Mouse (Mus musculus) urinary bladder, postnatal 14 days (tissue): ENCODE measurements around the gene Atp6v0a2.

Experiments used
- DNase-seq: peaks from one replicate; pipeline ENCODE4 v3.0.0; 2021; ENCODE audit warnings: low spot score

The Atp6v0a2 gene

DNA sequence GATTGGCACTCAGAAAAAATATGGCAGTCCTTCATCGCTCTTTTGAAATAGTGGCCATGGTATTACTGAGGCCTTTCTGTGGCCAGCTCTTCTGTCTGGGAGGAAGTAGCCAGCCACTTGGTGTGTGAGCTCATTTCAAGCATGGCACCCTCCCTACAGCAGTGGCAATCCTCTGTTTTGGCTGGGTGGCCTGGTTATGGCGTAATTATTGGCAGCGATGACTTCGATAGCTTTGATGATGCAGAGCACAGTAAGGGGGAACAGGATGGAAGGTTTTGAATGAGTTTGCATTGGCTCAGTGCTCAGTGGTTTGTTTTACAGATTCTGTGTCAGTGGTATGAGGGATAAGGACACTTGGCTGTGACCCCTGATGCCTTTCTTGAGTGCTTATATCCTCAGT lies 8.3 kb downstream of the Atp6v0a2 start:
- no peak for DNase-seq

DNA sequence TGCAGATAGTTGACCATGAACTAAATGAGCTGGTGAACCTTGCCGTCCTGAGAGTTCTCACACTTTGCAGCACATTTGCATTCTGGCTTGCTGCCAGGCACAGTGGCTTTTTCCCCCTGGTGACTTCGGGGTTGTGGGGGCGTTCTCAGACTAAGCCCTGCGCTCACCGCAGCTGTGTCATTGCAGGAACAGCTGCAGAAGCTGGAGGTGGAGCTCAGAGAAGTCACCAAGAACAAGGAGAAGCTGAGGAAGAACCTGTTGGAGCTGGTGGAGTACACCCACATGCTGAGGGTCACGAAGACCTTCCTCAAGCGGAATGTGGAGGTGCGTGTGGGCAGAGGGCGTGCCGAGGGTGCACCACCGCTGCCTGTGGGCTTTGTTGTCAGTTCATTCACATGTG lies 8.9 kb downstream of the Atp6v0a2 start:
- no peak for DNase-seq

DNA sequence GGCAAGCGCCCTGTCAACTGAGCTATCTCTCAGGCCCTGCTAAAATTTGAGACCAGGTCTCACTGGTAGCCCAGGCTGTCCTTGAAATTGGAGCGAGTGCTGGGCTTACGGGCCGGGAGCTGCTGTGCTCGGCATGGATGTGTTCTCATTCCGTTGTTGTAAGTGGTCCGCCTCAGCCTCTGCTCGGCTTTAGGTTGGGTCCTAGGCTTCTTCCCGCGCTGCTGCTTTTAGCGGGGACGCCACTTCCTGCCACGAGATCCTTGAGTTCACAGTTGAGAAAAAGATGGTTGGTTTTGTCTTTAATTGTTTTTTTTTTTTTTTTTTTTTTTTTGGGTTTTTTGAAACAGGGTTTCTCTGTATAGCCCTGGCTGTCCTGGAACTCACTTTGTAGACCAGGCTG lies 9.5 kb downstream of the Atp6v0a2 start:
- DNase-seq, result no peak

DNA sequence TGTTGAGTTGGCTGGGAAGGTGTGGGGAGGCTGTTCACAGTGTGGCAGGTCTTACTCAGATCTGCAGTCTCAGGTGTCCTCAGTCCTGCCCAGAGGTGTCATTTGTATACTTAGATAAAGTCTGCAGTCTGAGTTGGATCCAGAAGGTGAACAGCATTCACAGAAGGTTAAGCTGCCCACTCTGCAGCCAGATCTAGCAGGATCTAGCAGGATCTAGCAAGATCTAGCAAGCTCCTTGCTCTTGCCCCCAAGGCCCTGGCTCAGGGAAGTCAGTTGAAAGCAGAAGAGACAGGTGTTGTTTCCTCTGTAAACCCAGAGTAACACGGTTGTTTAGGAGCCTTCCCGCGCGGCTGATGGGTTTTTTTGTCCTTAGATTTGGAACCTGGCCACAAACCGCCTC lies 85.4 kb downstream of the Atp6v0a2 start:
- no peak for DNase-seq

DNA sequence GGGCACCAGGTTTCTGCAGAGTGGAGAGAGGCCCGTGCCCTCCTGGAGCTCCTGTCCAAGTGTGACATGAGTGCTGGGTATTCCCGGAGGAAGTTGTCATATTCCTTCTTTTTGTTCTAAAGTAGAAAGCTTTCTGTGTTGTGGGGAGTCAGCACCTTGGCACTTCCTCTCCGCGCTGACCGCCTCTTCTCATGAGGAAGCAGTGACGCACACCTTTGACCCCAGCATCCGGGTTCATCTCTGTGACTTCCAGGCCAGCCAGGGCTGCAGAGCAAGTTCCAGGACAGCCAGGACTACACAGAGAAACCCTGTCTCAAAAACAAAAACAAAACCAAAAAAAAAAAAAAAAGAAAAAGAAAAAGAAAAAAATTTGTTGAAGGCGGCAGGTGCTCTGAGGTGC lies 86.8 kb downstream of the Atp6v0a2 start:
- no peak for DNase-seq

DNA sequence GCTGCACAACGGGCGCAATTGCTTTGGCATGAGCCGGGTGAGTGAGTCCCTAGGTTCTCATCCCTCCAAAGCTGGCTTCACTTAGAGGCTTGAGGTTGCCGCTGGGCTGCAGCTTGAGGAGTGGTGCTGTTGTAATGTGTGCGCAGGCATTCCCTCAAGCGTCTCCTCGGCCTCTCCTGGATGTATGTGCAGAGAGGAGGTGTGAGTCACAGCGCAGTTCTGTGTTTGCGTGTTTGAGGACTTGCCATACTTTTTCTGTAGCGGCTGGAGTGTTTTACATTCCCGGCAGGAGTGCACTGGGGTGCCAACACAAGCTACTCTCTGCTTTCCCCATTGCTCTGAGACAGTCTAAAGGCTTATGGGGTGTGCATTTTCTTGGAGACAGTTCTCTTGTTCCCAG lies 89.6 kb downstream of the Atp6v0a2 start:
- no peak for DNase-seq

DNA sequence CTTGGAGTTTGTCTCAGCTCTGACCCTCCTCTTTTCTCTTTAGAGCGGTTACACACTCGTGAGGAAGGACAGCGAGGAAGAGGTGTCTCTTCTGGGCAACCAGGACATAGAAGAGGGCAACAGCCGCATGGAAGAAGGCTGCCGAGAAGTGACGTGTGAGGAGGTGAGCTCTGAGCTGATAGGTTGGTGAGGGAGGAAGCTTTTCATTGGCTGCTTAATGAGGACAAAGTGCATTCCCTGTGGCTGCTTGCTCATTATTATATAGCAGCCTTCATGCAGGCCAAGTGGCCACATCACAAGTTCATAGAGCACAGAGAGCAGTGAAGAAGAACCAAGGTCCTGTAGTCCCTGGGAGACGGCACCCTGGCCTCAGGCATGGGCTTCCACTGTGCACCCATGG lies 90.0 kb downstream of the Atp6v0a2 start:
- DNase-seq, result no peak

DNA sequence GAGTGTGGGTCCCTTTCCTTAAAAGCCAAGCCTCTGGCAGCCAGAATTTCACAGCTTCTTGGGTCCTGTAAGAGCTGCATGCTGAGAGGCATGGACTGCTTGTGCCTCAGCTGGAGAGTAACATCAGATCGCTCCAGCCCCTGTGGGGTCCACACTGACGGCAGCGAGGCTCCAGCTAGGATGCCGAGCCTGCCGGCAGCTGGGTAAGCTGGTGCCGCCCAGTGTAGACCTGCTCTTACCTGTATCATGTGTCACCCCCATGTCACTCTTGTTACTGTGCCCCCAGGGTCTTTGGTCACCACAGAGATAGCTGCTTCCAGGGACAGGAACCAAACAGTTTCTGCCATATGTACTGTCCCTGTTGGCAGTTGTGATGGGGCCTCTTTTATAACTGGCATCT lies 94.7 kb downstream of the Atp6v0a2 start:
- no peak for DNase-seq

DNA sequence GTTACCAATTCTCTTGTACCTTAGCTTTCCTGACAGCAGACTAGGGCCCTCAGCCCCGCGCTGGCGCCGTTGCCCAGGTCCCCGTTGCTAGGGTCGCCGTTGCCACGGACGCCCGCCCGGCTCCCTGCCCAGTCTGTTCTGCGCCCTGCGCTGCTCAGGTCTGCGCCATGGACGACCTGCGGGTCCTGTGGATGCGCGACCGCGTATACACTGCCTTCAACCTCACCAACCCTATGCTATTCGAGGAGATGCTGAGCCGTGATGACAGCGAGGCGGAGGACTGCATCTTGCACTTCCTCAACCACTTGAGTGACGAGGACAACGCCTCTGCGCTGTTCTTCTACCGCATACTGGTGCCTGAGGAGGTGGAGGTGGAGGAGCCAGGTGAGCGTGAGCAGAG lies 96.6 kb downstream of the Atp6v0a2 start, which contains the start of gene Dnah10:
Gene Dnah10 (plus strand): TSS at position 89 of the 400 bp plus-strand sequence.
- DNase-seq, result no peak

DNA sequence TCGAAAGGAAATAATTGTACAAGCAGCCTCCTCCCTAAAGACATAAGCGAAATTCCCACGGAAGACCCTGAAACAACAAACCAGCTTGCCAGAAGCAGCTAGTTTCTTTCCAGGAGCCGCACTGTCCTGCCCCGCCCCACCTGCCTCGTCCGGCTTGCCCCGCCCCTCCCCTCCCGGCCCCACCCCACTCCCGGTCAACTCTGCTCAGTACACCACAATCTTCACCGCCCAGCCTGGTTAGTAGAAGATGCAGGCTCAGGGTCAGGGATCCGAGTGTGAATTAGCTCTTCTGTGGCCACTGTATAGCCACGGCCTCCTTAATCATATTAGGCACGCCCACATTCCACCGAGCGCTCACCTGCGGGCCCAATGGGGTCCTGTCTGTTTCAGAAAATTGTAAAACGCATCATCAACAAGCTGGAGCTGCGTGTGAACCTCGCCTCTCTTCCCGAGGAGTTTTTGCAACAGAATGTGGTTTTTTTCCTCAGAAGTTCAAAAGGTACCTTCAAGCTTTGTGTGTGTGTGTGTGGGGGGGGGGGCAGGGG lies 101.4 kb downstream of the Atp6v0a2 start:
- DNase-seq, result no peak

DNA sequence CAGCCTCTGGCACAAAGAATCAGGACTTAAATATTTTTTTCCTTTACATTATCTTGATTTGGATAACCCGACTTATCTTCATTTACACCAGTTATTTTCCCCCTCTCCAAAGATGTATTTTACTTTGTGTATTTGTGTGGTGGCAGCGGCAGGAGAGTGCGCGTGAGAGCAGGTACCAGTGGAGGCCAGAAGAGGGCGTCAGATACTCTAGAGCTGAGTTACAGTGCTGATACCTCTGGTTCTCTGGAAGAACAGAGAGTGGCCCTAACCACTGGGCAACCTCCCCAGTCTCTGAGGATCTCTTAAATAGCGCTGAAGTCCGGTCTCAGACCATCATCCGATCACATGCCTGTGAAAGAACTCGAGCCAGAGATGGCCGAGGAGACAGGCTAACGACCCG lies 105.6 kb downstream of the Atp6v0a2 start:
- no peak for DNase-seq

DNA sequence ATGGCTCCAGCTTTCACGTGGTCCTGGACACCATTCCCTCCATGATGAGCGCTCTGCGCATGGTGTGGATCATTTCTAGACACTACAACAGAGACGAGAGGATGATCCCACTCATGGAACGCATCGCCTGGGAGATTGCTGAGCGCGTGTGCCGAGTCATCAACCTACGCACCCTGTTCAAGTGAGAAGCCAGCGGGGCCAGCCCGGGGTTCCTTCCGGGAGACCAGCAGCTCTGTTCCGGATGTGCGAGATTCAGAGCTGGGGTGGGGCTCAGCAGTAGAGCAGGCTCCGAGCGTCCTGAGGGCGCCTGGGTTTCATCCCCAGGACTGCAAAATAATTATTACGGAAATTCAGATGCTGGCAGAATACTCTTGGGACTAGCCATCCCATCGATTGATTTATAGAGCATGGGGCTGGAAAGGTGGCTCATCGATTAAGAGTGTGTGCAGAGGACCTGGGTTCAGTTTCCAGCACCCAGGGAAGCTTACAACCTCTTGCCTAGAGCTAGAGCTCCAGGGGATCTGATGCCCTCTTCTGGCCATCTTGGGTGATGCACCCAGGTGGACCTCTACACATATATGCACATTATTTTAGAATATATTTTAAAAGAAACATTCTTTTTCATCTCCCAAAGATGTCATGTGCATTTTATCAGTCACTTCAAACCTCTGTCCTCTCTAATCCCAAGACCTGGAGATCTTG lies 113.7 kb downstream of the Atp6v0a2 start:
- DNase-seq, result no peak

DNA sequence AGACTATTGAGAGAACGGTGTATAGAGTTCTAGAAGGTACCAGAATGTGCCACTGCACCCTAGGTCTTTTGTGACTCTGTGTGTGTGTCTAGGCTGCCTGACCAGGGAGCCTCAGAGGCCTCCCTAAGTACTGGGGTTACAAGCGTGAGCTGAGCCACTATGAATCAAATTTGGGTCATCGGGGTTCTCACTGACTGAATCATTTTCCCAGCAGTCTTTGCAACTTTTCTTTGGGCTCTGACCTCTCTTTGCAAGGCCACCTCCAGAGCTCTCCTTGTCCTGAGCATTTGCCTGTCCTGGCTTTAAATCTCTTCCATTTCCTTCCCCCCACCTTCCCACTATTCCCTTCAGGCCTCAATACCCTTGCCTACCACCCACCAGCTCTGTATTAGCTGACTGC lies 115.5 kb downstream of the Atp6v0a2 start:
- no peak for DNase-seq

DNA sequence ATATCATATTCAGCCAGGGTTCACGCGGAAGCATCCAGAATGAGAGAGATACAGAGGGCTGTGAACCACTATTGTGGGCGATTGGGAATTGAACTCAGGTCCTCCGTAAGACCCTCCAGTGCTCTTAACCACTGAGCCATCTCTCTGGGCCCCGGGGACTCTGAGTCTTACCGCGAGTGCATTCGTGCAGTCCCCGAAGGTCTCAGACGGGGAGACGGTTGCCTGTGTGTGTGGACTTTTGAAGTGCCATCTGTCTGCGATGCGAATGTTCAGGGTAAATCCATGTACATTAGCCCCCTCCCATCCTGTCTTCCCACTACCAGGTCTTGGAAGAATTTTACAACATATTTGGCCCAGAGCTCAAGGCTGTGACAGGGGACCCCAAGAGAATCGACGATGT lies 117.8 kb downstream of the Atp6v0a2 start:
- DNase-seq, result no peak

DNA sequence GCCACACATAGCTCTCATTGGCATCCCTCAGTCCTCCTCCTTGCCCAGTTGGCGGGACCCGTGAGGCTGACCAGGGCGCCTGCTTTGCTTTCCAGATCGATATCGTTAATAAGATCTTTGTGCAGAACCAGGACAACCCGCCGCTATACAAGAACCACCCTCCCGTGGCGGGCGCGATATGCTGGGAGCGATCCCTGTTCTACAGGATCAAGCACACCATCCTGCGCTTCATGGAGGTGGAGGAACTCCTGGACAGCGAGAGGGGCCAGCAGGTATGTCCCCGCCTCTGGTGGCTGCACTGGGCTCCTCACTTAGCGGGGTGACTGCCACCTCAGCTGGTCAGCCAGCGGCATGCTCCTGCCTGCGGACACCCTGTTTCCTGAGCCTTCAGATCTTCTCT lies 119.9 kb downstream of the Atp6v0a2 start:
- no peak for DNase-seq

DNA sequence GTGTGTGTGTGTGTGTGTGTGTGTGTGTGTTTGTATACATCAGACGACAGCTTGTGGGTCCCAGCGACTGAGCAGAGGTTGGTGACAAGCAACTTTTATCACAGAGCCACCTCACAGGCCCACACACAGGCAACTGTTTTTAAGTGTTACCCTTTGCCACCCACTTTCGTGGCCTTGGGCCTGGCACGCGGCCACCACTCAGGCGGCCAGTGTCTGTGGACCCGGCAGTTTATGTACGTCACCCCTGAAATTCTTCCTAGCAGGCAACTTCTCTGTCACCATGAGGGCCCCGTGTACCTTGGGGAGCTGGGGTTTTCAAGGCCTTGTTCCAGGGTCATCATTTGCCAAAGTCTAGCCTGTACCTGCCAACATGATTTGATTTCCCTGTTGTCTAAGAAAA lies 123.3 kb downstream of the Atp6v0a2 start:
- no peak for DNase-seq

DNA sequence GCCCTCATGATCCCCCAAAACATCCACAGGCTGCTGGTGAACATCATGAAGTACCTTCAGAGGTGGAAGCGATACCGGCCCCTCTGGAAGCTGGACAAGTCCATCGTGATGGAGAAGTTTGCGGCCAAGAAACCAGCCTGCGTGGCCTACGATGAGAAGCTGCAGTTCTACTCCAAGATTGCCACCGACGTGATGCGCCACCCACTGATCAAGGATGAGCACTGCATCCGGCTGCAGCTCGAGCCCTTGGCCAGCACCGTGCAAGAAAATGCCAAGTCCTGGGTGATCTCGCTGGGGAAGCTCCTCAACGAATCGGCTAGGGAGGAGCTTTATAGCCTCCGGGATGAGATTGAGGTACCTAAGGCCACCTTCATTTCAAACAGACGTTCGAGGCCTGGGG lies 132.6 kb downstream of the Atp6v0a2 start:
- no peak for DNase-seq

DNA sequence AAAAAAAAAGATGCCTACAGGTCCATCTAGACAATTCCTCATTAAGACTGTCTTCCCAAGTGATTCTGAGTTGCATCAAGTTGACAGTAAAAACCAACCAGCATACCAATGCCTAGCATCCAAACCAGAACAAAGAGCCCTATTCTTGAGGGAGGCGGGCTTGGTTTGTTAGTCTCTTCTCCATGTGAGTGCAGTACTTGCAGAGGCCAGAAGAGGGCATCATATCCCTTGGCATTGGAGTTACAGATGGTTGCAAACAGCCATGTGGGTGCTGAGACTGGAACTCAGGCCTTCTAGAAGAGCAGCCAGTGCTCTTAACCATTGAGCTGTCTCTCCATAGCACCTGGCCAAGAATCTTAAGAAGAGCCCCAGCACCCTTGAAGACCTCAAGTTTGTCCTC lies 133.4 kb downstream of the Atp6v0a2 start:
- no peak for DNase-seq
